Mouse (Mus musculus) thymus, adult 2 months (tissue): Measurements from ENCODE around the gene Aunip. TPM values are rescaled to one million over a fixed set of nuclear protein-coding genes. Genes with fewer than 3 reads are reported as not detected.

ENCODE experiments used
- DNase-seq: peaks from one replicate; pipeline ENCODE4 v3.0.0; 2021
- H3K27ac ChIP-seq: fragments of 200-500 bp; 2 replicates; pipeline ENCODE4 v1.5.1; 2012; ENCODE audit warnings: low read length, control low read depth; ENCODE audit not compliant: control insufficient read depth, insufficient read depth
- H3K27me3 ChIP-seq: fragments of 200-500 bp; 2 replicates; pipeline ENCODE4 v1.6.1; 2012; ENCODE audit warnings: mild to moderate bottlenecking, low read length, moderate library complexity, mixed read lengths; ENCODE audit not compliant: control insufficient read depth, insufficient read depth
- H3K36me3 ChIP-seq: fragments of 200-500 bp; 2 replicates; pipeline ENCODE4 v1.6.1; 2012; ENCODE audit warnings: mild to moderate bottlenecking, low read length, moderate library complexity; ENCODE audit not compliant: control insufficient read depth, insufficient read depth
- H3K4me1 ChIP-seq: fragments of 200-500 bp; replicated peaks from 2 replicates; pipeline ENCODE4 v1.6.1; 2012; ENCODE audit warnings: low read length; ENCODE audit not compliant: control insufficient read depth, insufficient read depth
- H3K4me3 ChIP-seq: fragments of 200-500 bp; 2 replicates; pipeline ENCODE4 v1.5.1; 2012; ENCODE audit warnings: mild to moderate bottlenecking, low read length, control low read depth, moderate library complexity; ENCODE audit not compliant: control insufficient read depth, insufficient read depth
- CTCF ChIP-seq: fragments of 200-500 bp; IDR thresholded peaks from 2 replicates; pipeline ENCODE4 v1.5.1; 2012; ENCODE audit warnings: mild to moderate bottlenecking, control low read depth, low read length, moderate library complexity, borderline replicate concordance; ENCODE audit not compliant: control insufficient read depth, poor library complexity, insufficient read depth; ENCODE audit errors: extremely low read depth
- POLR2A ChIP-seq: fragments of 200-500 bp; IDR thresholded peaks from 2 replicates; pipeline ENCODE4 v1.6.1; 2012; ENCODE audit warnings: mild to moderate bottlenecking, low read length, control low read depth, moderate library complexity; ENCODE audit not compliant: control insufficient read depth, poor library complexity, insufficient read depth; ENCODE audit errors: extremely low read depth
- WGBS: fragments of 180-500 bp; shearing (Covaris S2); methylation state at CpG from one replicate; pipeline ENCODE4 v1.1.7; 2018; 5-methylcytosine and 5-hydroxymethylcytosine counted together
- polyA plus RNA-seq: library from polyadenylated mRNA; depleted of rRNA; stranded (reverse); fragments of >200 nt; gene quantifications from 2 replicates; pipeline ENCODE4 v1.2.3, GENCODE M21; 2012

Gene Aunip
- polyA plus RNA-seq, 1 experiment, result 2.1 TPM

DNA sequence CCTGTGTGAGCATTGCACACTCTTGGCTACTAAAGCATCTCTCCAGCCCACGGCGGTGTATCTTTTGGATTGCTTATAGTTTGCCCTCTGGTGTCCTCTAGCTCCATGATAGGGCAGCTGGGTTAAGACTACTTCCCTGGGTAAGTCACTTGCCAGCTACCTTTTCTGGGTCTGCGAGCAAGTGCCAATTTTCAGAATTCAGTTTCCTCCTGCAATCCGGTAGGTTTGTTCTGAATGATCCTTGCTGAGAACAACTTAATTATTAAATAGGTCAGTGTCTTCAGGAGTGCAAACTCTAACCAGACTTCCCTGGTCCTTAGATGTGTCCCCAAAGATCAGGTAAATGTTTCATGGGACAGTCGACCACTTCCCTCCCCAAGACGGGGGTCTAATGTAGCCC, 9.7 kb upstream of the Aunip start:
- Histone ChIP-seq H3K36me3 (no peaks in the 10 kb centered on the region), H3K4me1 (peaks cover 17% of the 10 kb centered on the region), H3K27me3 (no peaks in the 10 kb centered on the region), H3K27ac (no peak overlapping the region), H3K4me3 (no peak overlapping the region)
- WGBS, result 97% methylated on average over 6 of the region's 6 CpGs
- TF ChIP-seq POLR2A, result no peak
- no peak for TF ChIP-seq CTCF
- DNase-seq, result no peak

DNA sequence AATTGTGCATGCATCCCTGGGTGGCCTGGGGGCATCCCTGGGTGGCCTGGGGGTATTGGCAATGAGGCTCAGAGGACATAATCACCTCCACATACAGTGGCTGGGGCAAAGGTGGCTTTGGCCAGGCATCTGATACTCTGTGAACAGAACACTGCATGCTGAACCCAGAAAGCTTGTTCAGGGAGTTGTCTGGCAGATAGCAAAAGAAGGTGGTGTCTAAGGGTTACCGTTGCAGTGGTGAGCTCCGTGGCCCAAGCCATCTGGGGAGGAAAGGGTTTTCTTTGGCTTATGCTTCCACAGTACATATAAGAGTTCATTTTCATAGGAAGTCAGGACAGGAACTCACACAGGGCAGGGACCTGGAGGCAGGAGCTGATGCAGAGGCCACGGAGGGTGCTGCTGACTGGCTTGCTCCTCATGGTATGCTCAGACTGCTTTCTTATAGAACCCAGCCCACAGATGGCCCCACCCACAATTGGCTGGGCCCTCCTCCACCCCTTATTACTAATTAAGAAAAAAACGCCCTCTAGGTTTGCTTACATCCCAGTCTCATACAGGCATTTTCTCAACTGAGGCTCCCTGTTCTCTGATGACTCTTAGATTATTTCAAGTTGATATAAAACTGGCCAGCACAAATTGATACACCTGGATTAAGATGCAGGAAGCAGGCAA, 7.0 kb upstream of the Aunip start:
- Histone ChIP-seq H3K36me3 (no peaks in the 10 kb centered on the region), H3K4me3 (no peak overlapping the region), H3K27ac (no peak overlapping the region), H3K4me1 (no peaks in the 10 kb centered on the region), H3K27me3 (no peaks in the 10 kb centered on the region)
- TF ChIP-seq POLR2A (no peak), CTCF (no peak)
- DNase-seq, result no peak
- WGBS, result 93% methylated on average over 4 of the region's 4 CpGs

DNA sequence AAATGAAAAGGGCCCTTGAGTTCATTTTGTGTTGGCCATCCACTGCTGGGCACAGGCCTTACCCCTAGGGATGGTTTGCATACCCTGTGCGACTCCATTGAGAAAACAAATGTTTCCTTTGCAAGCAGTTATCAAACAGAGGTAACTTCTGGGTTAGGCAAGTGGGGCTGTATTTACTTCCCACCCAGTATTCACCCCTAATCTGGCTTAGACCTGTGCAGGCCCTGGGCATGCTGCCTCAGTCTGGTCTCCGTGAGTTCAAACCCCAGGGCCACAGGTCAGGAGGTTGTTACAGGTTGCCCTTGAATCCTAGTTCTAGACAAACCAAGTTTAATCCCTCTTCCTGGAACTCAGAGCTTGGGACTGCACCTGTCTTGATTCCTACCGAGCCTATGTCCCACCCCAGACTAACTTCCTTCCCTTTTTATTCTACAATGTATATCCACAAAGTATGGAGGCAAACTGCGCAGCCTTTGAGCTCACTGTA, 5.5 kb upstream of the Aunip start:
- WGBS, result 76% methylated on average over 4 of the region's 4 CpGs
- DNase-seq, result no peak
- Histone ChIP-seq H3K27me3 (no peaks in the 10 kb centered on the region), H3K27ac (no peak overlapping the region), H3K4me3 (no peak overlapping the region), H3K36me3 (no peaks in the 10 kb centered on the region), H3K4me1 (no peaks in the 10 kb centered on the region)
- no peak for TF ChIP-seq POLR2A
- TF ChIP-seq CTCF, result no peak

DNA sequence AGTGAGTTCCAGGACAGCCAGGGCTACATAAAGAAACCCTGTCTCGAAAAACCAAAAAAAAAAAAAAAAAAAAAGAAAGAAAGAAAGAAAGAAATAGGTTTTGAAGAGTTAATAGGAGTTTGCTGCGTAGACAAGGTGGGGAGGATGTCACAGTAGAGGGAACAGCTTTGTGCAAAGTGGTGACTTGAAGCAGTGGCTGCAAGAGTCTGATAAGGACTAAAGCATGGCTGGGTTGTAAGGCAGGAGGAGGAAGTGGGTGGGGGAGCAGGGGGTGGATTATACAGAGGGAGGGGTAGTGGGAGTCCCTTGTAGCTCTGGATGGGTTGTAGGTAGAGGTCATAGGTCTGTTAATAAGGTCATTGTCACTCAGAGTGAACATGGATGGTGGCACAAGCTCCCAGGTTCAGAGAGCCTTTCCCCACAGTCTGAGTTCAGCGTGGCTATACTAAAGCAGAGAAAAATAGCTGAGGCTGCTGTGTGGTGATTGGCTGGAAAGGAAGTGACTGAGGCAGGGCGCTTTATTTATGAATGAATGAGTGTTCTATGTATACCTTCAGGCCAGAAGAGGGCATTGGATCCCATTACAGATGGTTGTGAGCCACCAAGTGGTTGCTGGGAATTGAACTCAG, 4.7 kb upstream of the Aunip start:
- no peaks in the 10 kb centered on the region for H3K27me3 ChIP-seq
- DNase-seq, result no peak
- H3K4me1 ChIP-seq, result peaks cover 2% of the 10 kb centered on the region
- H3K4me3 ChIP-seq, result no peak overlapping the region
- 45% methylated on average over 3 of the region's 4 CpGs for WGBS
- TF ChIP-seq POLR2A (no peak), CTCF (no peak)
- H3K36me3 ChIP-seq, result no peaks in the 10 kb centered on the region
- H3K27ac ChIP-seq, result no peak overlapping the region

- no peak overlapping the region for H3K27ac ChIP-seq
- TF ChIP-seq POLR2A (no peak), CTCF (no peak)
- H3K4me1 ChIP-seq, result peaks cover 3% of the 10 kb centered on the region
- no peak for DNase-seq
- WGBS, result 96% methylated on average over 19 of the region's 19 CpGs
- no peaks in the 10 kb centered on the region for H3K27me3 ChIP-seq
- no peak overlapping the region for H3K4me3 ChIP-seq
- no peaks in the 10 kb centered on the region for H3K36me3 ChIP-seq
Observed at GRCm38 (mm10) chr4:134506713-134507112, 4.1 kb upstream of the Aunip start.

- Histone ChIP-seq H3K27ac (no peak overlapping the region), H3K4me1 (peaks cover 10% of the 10 kb centered on the region), H3K4me3 (no peak overlapping the region), H3K36me3 (no peaks in the 10 kb centered on the region), H3K27me3 (no peaks in the 10 kb centered on the region)
- no peak for TF ChIP-seq CTCF
- WGBS, result 91% methylated on average over 4 of the region's 4 CpGs
- DNase-seq, result no peak
Observed at GRCm38 (mm10) chr4:134510396-134510795, 403 bp upstream of the Aunip start.

DNA sequence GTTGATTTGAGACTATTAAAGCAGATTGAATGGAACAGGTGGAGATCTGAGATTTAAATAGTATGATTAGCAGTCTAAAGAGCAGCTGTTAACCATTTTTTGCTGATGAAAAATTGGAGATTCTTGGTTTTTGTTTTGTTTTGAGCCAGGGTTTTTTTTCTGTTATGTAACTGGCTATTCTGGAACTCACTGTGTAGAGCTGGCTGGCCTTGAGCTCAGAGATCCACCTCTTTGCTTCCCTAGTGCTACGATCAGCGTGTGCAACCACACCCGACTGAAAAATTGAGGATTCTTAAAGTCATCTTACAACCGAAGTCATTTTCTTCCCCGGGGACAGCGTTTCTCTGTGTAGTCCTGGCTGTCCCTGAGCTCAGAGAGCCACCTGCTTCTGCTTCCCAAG, 931 bp downstream of the Aunip start:
- 48% methylated on average over 6 of the region's 6 CpGs for WGBS
- Histone ChIP-seq H3K27me3 (no peaks in the 10 kb centered on the region), H3K27ac (no peak overlapping the region), H3K4me3 (no peak overlapping the region), H3K36me3 (no peaks in the 10 kb centered on the region), H3K4me1 (peaks cover 10% of the 10 kb centered on the region)
- no peak for TF ChIP-seq POLR2A
- TF ChIP-seq CTCF, result no peak
- no peak for DNase-seq
